Mouse (Mus musculus) kidney, adult 2 months (tissue): ENCODE measurements at regions not wholly inside any gene's neighbourhood (a gene's known extent, or its start where the extent isn't known, plus 50 kb on each side); places are given as distances from the start of the nearest gene placed in this dataset.

Experiments
- CTCF ChIP-seq: fragments of 200-500 bp; conservative IDR thresholded peaks from 2 replicates; pipeline ENCODE4 v1.5.1; 2011; ENCODE audit warnings: low read depth, mild to moderate bottlenecking, control low read depth, low read length, moderate library complexity, mixed read lengths; ENCODE audit not compliant: insufficient read depth, insufficient read length
- POLR2A ChIP-seq: fragments of 200-500 bp; IDR thresholded peaks from one replicate; pipeline ENCODE4 v1.6.1; 2011; ENCODE audit warnings: low read depth, low read length, control low read depth

DNA sequence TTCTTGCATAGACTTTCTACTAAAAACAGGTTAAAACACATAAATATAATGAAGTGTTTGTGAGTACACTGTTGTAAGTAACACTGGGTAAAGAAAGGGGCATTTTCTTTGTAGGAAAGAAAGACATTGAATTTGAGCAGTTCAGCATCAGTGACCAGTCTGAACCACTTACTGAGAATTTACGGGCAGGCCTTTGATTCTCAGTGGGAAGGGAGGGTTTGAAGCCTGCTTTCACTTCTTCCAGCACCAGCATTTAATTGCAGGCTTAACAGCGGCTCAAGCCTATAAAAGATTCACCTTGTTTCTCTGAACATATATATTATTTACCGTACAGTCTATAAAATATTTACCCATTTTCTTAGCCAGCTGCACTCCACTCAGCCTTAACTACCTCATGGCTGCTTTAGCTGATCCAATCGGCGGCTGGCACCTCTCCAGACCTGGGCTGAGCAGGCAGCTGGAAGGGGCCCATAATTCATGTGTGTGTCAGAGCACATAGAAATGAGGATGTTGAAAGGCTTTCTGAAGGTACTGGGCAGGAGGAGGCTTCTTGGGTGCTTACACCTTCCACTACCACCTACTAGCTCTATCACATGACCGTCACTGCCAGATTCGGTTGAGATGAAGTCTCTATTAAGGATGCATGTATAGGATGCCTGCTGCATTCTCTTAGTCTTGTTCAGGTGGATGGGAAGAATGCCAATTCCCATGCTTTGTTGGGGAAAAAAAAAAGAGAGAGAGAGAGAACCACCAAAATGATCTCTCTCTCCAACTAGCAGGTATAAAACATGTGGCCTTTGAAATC is 50.0 kb upstream of the Fggy start:
- TF ChIP-seq CTCF (no peak), POLR2A (no peak)
